Mouse (Mus musculus) lung, embryonic 14.5 days (tissue): ENCODE data around the gene Saxo2. TPM values are rescaled to one million over a fixed set of nuclear protein-coding genes. Genes with fewer than 3 reads are reported as not detected.

ENCODE experiments used
- ATAC-seq: fragments of 200-750 bp; cut with Nextera tagmentation; 2 replicates; pipeline ENCODE4 v1.8.0; 2017; ENCODE audit warnings: mild to moderate bottlenecking, moderate TSS enrichment, moderate library complexity; ENCODE audit not compliant: insufficient read depth
- DNase-seq: peaks from one replicate; pipeline ENCODE4 v3.0.0-alpha.2; 2015
- H3K27ac ChIP-seq: fragments of 300-500 bp; sonication (generic); 2 replicates; pipeline ENCODE4 v1.5.1; 2014; ENCODE audit warnings: low read depth, mild to moderate bottlenecking, moderate library complexity
- H3K27me3 ChIP-seq: fragments of 300-500 bp; sonication (generic); 2 replicates; pipeline ENCODE4 v1.6.1; 2014; ENCODE audit warnings: low read length, control low read depth; ENCODE audit not compliant: insufficient read depth
- H3K36me3 ChIP-seq: fragments of 300-500 bp; sonication (generic); 2 replicates; pipeline ENCODE4 v1.6.1; 2014; ENCODE audit warnings: control low read depth; ENCODE audit not compliant: insufficient read depth
- H3K4me1 ChIP-seq: fragments of 300-500 bp; sonication (generic); 2 replicates; pipeline ENCODE4 v1.6.1; 2014; ENCODE audit warnings: antibody characterized with exemption, control low read depth; ENCODE audit not compliant: insufficient read depth
- H3K4me2 ChIP-seq: fragments of 300-500 bp; sonication (generic); 2 replicates; pipeline ENCODE4 v1.6.1; 2014; ENCODE audit warnings: mild to moderate bottlenecking
- H3K4me3 ChIP-seq: fragments of 300-500 bp; sonication (generic); 2 replicates; pipeline ENCODE4 v1.5.1; 2014; ENCODE audit warnings: low read depth, low read length
- H3K9ac ChIP-seq: fragments of 300-500 bp; sonication (generic); 2 replicates; pipeline ENCODE4 v1.6.1; 2014
- H3K9me3 ChIP-seq: fragments of 300-500 bp; sonication (generic); 2 replicates; pipeline ENCODE4 v1.6.1; 2016; ENCODE audit warnings: low read depth, low read length, control low read depth
- CTCF ChIP-seq: IDR thresholded peaks from 2 replicates; pipeline ENCODE4 v1.5.1; 2016; ENCODE audit warnings: antibody characterized with exemption, low read depth
- WGBS: fragments of 180-500 bp; shearing (Covaris S2); extraction: QIAGEN DNeasy Blood & Tissue Kit; methylation state at CpG from one replicate; pipeline ENCODE4 v1.1.7; 2014; 5-methylcytosine and 5-hydroxymethylcytosine counted together
- polyA plus RNA-seq: library from polyadenylated mRNA; unstranded; fragments of >200 nt; fragmentation: Nextera tagmentation; extraction: Ambion mirVana; gene quantifications from 2 replicates; pipeline ENCODE4 v1.2.1, GENCODE M21; 2014

Gene Saxo2
- polyA plus RNA-seq, 1 experiment from 2014 or later = 3.9 TPM

GRCm38 (mm10) chr7:82664604-82665003 lies 16.3 kb upstream of the Saxo2 start:
- H3K4me2 ChIP-seq = no peak overlapping the region
- H3K36me3 ChIP-seq = peaks cover 25% of the 10 kb centered on the region; the same call in 1 of the 2 replicates
- DNase-seq (no peak), ATAC-seq (no peak)
- no peaks in the 10 kb centered on the region; the same call in 1 of the 2 replicates for H3K4me1 ChIP-seq
- no peak overlapping the region for H3K4me3 ChIP-seq
- no peak overlapping the region for H3K9ac ChIP-seq
- H3K27ac ChIP-seq = no peak overlapping the region
- TF ChIP-seq CTCF = no peak
- no peaks in the 10 kb centered on the region for H3K27me3 ChIP-seq
- no peaks in the 10 kb centered on the region for H3K9me3 ChIP-seq
- 80% methylated on average over 3 of the region's 3 CpGs for WGBS

- peak overlapping the region; percentile 72 for H3K4me3 ChIP-seq
- no peak overlapping the region for H3K27ac ChIP-seq
- no peaks in the 10 kb centered on the region for H3K9me3 ChIP-seq
- H3K4me1 ChIP-seq = no peaks in the 10 kb centered on the region
- H3K27me3 ChIP-seq = no peaks in the 10 kb centered on the region
- peak; percentile 16 for DNase-seq
- peak overlapping the region; percentile 57 for H3K4me2 ChIP-seq
- ATAC-seq = peak; percentile 22; the same call in 1 of the 2 replicates
- H3K9ac ChIP-seq = peak overlapping the region; percentile 60
- WGBS = 16% methylated on average over 6 of the region's 6 CpGs
- no peak for TF ChIP-seq CTCF
- peaks cover 6% of the 10 kb centered on the region; the same call in 1 of the 2 replicates for H3K36me3 ChIP-seq
Observed at GRCm38 (mm10) chr7:82649081-82649445, 735 bp upstream of the Saxo2 start.

GRCm38 (mm10) chr7:82647909-82648308 lies 419 bp downstream of the Saxo2 start:
- 25% methylated on average over 4 of the region's 4 CpGs for WGBS
- Histone ChIP-seq H3K27me3 (no peaks in the 10 kb centered on the region), H3K4me1 (no peaks in the 10 kb centered on the region), H3K9ac (peak overlapping the region; percentile 60), H3K36me3 (peaks cover 6% of the 10 kb centered on the region; the same call in 1 of the 2 replicates), H3K9me3 (no peaks in the 10 kb centered on the region), H3K4me2 (peak overlapping the region; percentile 57), H3K27ac (no peak overlapping the region), H3K4me3 (peak overlapping the region; percentile 72)
- ATAC-seq (no peak; the same call in 1 of the 2 replicates), DNase-seq (no peak)
- no peak for TF ChIP-seq CTCF

GRCm38 (mm10) chr7:82647183-82647582 lies 1.1 kb downstream of the Saxo2 start:
- ATAC-seq = no peak
- no peak for TF ChIP-seq CTCF
- WGBS = 87% methylated on average over 3 of the region's 3 CpGs
- Histone ChIP-seq H3K4me3 (no peak overlapping the region), H3K36me3 (peaks cover 5% of the 10 kb centered on the region; the same call in 1 of the 2 replicates), H3K4me1 (no peaks in the 10 kb centered on the region), H3K9ac (no peak overlapping the region), H3K9me3 (no peaks in the 10 kb centered on the region), H3K4me2 (no peak overlapping the region), H3K27me3 (no peaks in the 10 kb centered on the region), H3K27ac (no peak overlapping the region)
- no peak for DNase-seq

- peak; percentile 91 for DNase-seq
- 8% methylated on average over 7 of the region's 7 CpGs for WGBS
- Histone ChIP-seq H3K36me3 (no peaks in the 10 kb centered on the region), H3K4me1 (no peaks in the 10 kb centered on the region), H3K27me3 (no peaks in the 10 kb centered on the region), H3K4me3 (no peak overlapping the region), H3K9me3 (no peaks in the 10 kb centered on the region), H3K4me2 (no peak overlapping the region), H3K9ac (no peak overlapping the region), H3K27ac (no peak overlapping the region)
- TF ChIP-seq CTCF = no peak
- no peak for ATAC-seq
Observed at GRCm38 (mm10) chr7:82625342-82625741, 23.0 kb downstream of the Saxo2 start.

- WGBS = 56% methylated on average over 3 of the region's 3 CpGs
- ATAC-seq = no peak
- peak; percentile 72 for DNase-seq
- Histone ChIP-seq H3K27ac (no peak overlapping the region), H3K4me2 (no peak overlapping the region), H3K9ac (no peak overlapping the region), H3K36me3 (no peaks in the 10 kb centered on the region), H3K4me3 (no peak overlapping the region), H3K9me3 (no peaks in the 10 kb centered on the region), H3K27me3 (no peaks in the 10 kb centered on the region), H3K4me1 (0 out of 2 replicates have a peak, but pooled peaks cover 4% of the 10 kb centered on the region)
- TF ChIP-seq CTCF = peak; percentile 59
Observed at GRCm38 (mm10) chr7:82609629-82610028, 38.7 kb downstream of the Saxo2 start.

- no peaks in the 10 kb centered on the region for H3K27me3 ChIP-seq
- peak; percentile 58 for DNase-seq
- H3K4me3 ChIP-seq = no peak overlapping the region
- peak overlapping the region; percentile 77 for H3K27ac ChIP-seq
- no peak overlapping the region for H3K4me2 ChIP-seq
- no peak for TF ChIP-seq CTCF
- 0 out of 2 replicates have a peak, but pooled peaks cover 4% of the 10 kb centered on the region for H3K4me1 ChIP-seq
- peak; percentile 94 for ATAC-seq
- H3K9me3 ChIP-seq = no peaks in the 10 kb centered on the region
- H3K9ac ChIP-seq = no peak overlapping the region
- 61% methylated on average over 6 of the region's 6 CpGs for WGBS
- no peaks in the 10 kb centered on the region for H3K36me3 ChIP-seq
Observed at GRCm38 (mm10) chr7:82605425-82605824, 42.9 kb downstream of the Saxo2 start.
